In the genomic region with DNA sequence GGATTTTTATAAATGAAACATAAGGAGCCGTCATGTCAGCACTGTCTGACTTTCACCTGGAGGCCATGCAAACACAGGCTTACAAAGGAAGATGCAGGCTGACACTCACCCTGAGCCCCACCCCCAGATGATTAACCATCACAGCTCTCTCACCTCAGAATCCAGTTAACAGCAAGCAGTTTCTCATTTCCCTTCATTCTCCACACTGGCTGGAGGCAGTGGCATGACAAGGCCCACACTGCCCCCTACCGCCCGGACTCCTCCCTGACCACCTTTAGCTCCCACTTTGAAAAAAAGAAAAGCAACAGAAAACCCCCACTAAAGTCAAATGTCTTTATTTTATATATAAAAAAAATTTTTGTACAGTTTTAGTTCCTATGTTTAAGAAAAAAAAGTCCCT, we compare ENCODE assay signal across 8 mouse cellular contexts. TPM values are rescaled to one million over a fixed set of nuclear protein-coding genes. Genes with fewer than 3 reads are reported as not detected.
A peak's percentile ranks its signal among the peaks of the same experiment; 100 is the strongest.
DNase-seq lines count a peak whose midpoint lies in the region; ATAC-seq lines count a peak whose summit lies in the region.

No protein-coding gene starts in this region.

- no peak overlapping the region for H3K4me3 ChIP-seq in heart, embryonic 10.5 days
- H3K4me3 ChIP-seq in lung, embryonic 15.5 days: no peak overlapping the region

- H3K27ac ChIP-seq in heart, embryonic 10.5 days: no peak overlapping the region
- no peak overlapping the region for H3K27ac ChIP-seq in lung, embryonic 15.5 days

- no peaks in the 10 kb centered on the region for H3K9me3 ChIP-seq in heart, embryonic 10.5 days
- no peaks in the 10 kb centered on the region for H3K9me3 ChIP-seq in lung, embryonic 15.5 days

- no peaks in the 10 kb centered on the region for H3K27me3 ChIP-seq in heart, embryonic 10.5 days (ENCODE audit: insufficient read depth, poor library complexity, severe bottlenecking)
- H3K27me3 ChIP-seq in lung, embryonic 15.5 days: no peaks in the 10 kb centered on the region

- 38% methylated on average over 3 of the region's 3 CpGs for WGBS in heart, embryonic 10.5 days
- WGBS in lung, embryonic 15.5 days: 49% methylated on average over 3 of the region's 3 CpGs

- H3K4me1 ChIP-seq in heart, embryonic 10.5 days: peaks cover 2% of the 10 kb centered on the region
- H3K4me1 ChIP-seq in lung, embryonic 15.5 days: no peaks in the 10 kb centered on the region

- H3K4me2 ChIP-seq in lung, embryonic 15.5 days: no peak overlapping the region

- H3K36me3 ChIP-seq in heart, embryonic 10.5 days: peaks cover 31% of the 10 kb centered on the region
- peaks cover 23% of the 10 kb centered on the region for H3K36me3 ChIP-seq in lung, embryonic 15.5 days

- ATAC-seq in lung, embryonic 15.5 days (ENCODE audit: borderline replicate concordance, extremely low read depth, low FRiP score, low TSS enrichment): peak; percentile 46; the same call in 1 of the 2 replicates

- H3K9ac ChIP-seq in lung, embryonic 15.5 days: no peak overlapping the region

- peak; percentile 48 to 70 for DNase-seq in heart, adult 18-20 months
- DNase-seq in heart, embryonic 10.5 days (ENCODE audit: low spot score): no peak
- DNase-seq in adrenal gland, postnatal 25 days: peak; percentile 55
- peak; percentile 68 to 79 for DNase-seq in frontal cortex, postnatal 36 days (ENCODE audit: low spot score in 2 of 2)
- peak; percentile 43 to 81 for DNase-seq in kidney, postnatal 36 days
- DNase-seq in retina, embryonic 14.5 days (ENCODE audit: low spot score): peak; percentile 67
- DNase-seq in yolk sac, embryonic 10.5 days (ENCODE audit: low spot score): peak; percentile 28

RNA-seq across cellular contexts. Expression of a gene that starts 27.6 kb away (rescaled TPM):
- total RNA-seq in heart, adult 18-20 months (2021): under 1 TPM; 0.77 to 0.95 TPM
- 12.8 and 16.0 TPM in 2 replicates for polyA plus RNA-seq in heart, embryonic 10.5 days (2016; fragmentation: Nextera tagmentation; extraction: Ambion mirVana)
- 2.8 and 7.4 TPM in 2 replicates for total RNA-seq in adrenal gland, postnatal 25 days (2021)
- 11.5 and 14.1 TPM in 2 replicates for polyA plus RNA-seq in lung, embryonic 15.5 days (2015; fragmentation: Nextera tagmentation; extraction: Ambion mirVana)

RNA-seq across cellular contexts. Expression of a gene that starts 56.7 kb away (rescaled TPM):
- total RNA-seq in heart, adult 18-20 months (2021): not detected
- 0.09 TPM in 1 of 2 replicates, not detected in the other for polyA plus RNA-seq in heart, embryonic 10.5 days (2016; fragmentation: Nextera tagmentation; extraction: Ambion mirVana)
- total RNA-seq in adrenal gland, postnatal 25 days (2021): not detected in 2 replicates
- polyA plus RNA-seq in lung, embryonic 15.5 days (2015; fragmentation: Nextera tagmentation; extraction: Ambion mirVana): not detected in 2 replicates
